Mouse (Mus musculus) liver, adult 2 months (tissue): ENCODE results near the gene Gpr171.

Source experiments
- CTCF ChIP-seq: fragments of 200-500 bp; IDR thresholded peaks from 2 replicates; pipeline ENCODE4 v1.5.1; 2011; ENCODE audit warnings: low read depth, low read length, control low read depth
- POLR2A ChIP-seq: fragments of 200-500 bp; IDR thresholded peaks from 2 replicates; pipeline ENCODE4 v1.6.1; 2011; ENCODE audit warnings: low read length, control low read depth; ENCODE audit not compliant: insufficient read depth; ENCODE audit errors: extremely low read depth

- no peak for TF ChIP-seq CTCF
- no peak for TF ChIP-seq POLR2A
These were observed 12.4 kb upstream of the Gpr171 start for GRCm38 (mm10) chr3:59113973-59114517.
